Mouse (Mus musculus) embryo, embryonic 10 days (tissue): ENCODE measurements around the gene Adgrf3.
"Not testable (repeated sequence)": the region's sequence is repeated elsewhere in the genome, so short reads cannot be mapped to it uniquely, and the experiment has no call there.

Experiments
- DNase-seq: peaks from one replicate; pipeline ENCODE4 v3.0.0-alpha.2; 2015; ENCODE audit warnings: low spot score

Gene Adgrf3

GRCm38 (mm10) chr5:30205493-30205892 lies at the start of gene Adgrf3:
TSS of gene Adgrf3 (minus strand) at chr5:30205722.
- no peak for DNase-seq

GRCm38 (mm10) chr5:30247666-30248065 lies 42.1 kb upstream of the Adgrf3 start:
- DNase-seq = peak; percentile 32

GRCm38 (mm10) chr5:30245861-30246416 lies 40.4 kb upstream of the Adgrf3 start:
- no peak for DNase-seq

GRCm38 (mm10) chr5:30243741-30244140 lies 38.2 kb upstream of the Adgrf3 start:
- DNase-seq = peak; percentile 35

GRCm38 (mm10) chr5:30242410-30242809 lies 36.9 kb upstream of the Adgrf3 start:
- DNase-seq = no peak

GRCm38 (mm10) chr5:30240552-30240951 lies 35.0 kb upstream of the Adgrf3 start:
- no peak for DNase-seq

GRCm38 (mm10) chr5:30238533-30238932 lies 33.0 kb upstream of the Adgrf3 start:
- no peak for DNase-seq

GRCm38 (mm10) chr5:30235641-30236126 lies 30.2 kb upstream of the Adgrf3 start:
- DNase-seq = no peak

- DNase-seq = no peak
Observed at GRCm38 (mm10) chr5:30233979-30234378, 28.5 kb upstream of the Adgrf3 start.

- DNase-seq = peak; percentile 55
Observed at GRCm38 (mm10) chr5:30233042-30233441, 27.5 kb upstream of the Adgrf3 start.

GRCm38 (mm10) chr5:30232271-30232971 lies 26.9 kb upstream of the Adgrf3 start, which contains the start of gene Selenoi:
TSS of gene Selenoi (plus strand) at chr5:30232581.
- DNase-seq = peak; percentile 98

GRCm38 (mm10) chr5:30231891-30232270 lies 26.4 kb upstream of the Adgrf3 start:
- no peak for DNase-seq

- DNase-seq = no peak
Observed at GRCm38 (mm10) chr5:30230901-30231300, 25.4 kb upstream of the Adgrf3 start.

- DNase-seq = no peak
Observed at GRCm38 (mm10) chr5:30222681-30223080, 17.2 kb upstream of the Adgrf3 start.

- DNase-seq = no peak
Observed at GRCm38 (mm10) chr5:30220666-30221065, 15.1 kb upstream of the Adgrf3 start.

- DNase-seq = no peak
Observed at GRCm38 (mm10) chr5:30219715-30220114, 14.2 kb upstream of the Adgrf3 start.

GRCm38 (mm10) chr5:30215970-30216369 lies 10.4 kb upstream of the Adgrf3 start:
- DNase-seq = no peak

GRCm38 (mm10) chr5:30214889-30215288 lies 9.4 kb upstream of the Adgrf3 start:
- peak; percentile 78 for DNase-seq

GRCm38 (mm10) chr5:30210758-30211157 lies 5.2 kb upstream of the Adgrf3 start:
- DNase-seq = not testable (repeated sequence)

- DNase-seq = peak; percentile 55
Observed at GRCm38 (mm10) chr5:30207276-30207675, 1.8 kb upstream of the Adgrf3 start.

- DNase-seq = no peak
Observed at GRCm38 (mm10) chr5:30205034-30205433, 488 bp downstream of the Adgrf3 start.

- DNase-seq = no peak
Observed at GRCm38 (mm10) chr5:30204441-30204840, 1.1 kb downstream of the Adgrf3 start.

GRCm38 (mm10) chr5:30203216-30203885 lies 2.2 kb downstream of the Adgrf3 start:
- DNase-seq = no peak
